Comparison of ENCODE assay signal across 8 mouse cellular contexts in genomic region chr9:110053305-110054079, GRCm38 (mm10).
DNase-seq lines count a peak whose midpoint lies in the region; ATAC-seq lines count a peak whose summit lies in the region.

No protein-coding gene starts in this region.

- peak overlapping the region; percentile 59 for H3K27ac ChIP-seq in heart, embryonic 11.5 days (ENCODE audit: low read depth, low read length)

- ATAC-seq in heart, embryonic 11.5 days (replicated peaks; ENCODE audit: insufficient number of reproducible peaks, low FRiP score, low TSS enrichment), result no peak
- ATAC-seq in megakaryocyte progenitor cell, adult 5-6 weeks (replicated peaks; ENCODE audit: poor library complexity), result no peak

- peaks cover 17% of the 10 kb centered on the region for H3K4me1 ChIP-seq in heart, embryonic 11.5 days (ENCODE audit: control insufficient read depth, insufficient read depth, low read length)

- no peaks in the 10 kb centered on the region for H3K36me3 ChIP-seq in heart, embryonic 11.5 days (ENCODE audit: control insufficient read depth, insufficient read depth, low read length)

- peak; percentile 44 for DNase-seq in gastrocnemius, postnatal 25 days
- no peak for DNase-seq in gastrocnemius, postnatal 10 days
- DNase-seq in embryo, embryonic 10.5 days (ENCODE audit: low spot score), result peak; percentile 72
- DNase-seq in left cerebral cortex, adult 18-20 months (ENCODE audit: low spot score in 2 of 2), result peak; percentile 40 to 52
- DNase-seq in retina, embryonic 14.5 days (ENCODE audit: low spot score), result peak; percentile 59
- DNase-seq in B cell, adult 2 months, result no peak

- H3K27me3 ChIP-seq in heart, embryonic 11.5 days (ENCODE audit: control insufficient read depth, insufficient read depth, low read length), result no peaks in the 10 kb centered on the region

- H3K4me3 ChIP-seq in heart, embryonic 11.5 days (ENCODE audit: low read depth, low read length), result no peak overlapping the region

- no peak overlapping the region for H3K9ac ChIP-seq in heart, embryonic 11.5 days (ENCODE audit: low read depth, low read length)

- no peaks in the 10 kb centered on the region for H3K9me3 ChIP-seq in heart, embryonic 11.5 days (replicated peaks; ENCODE audit: control insufficient read depth, low read length)

- 45% methylated on average over 8 of the region's 8 CpGs for WGBS in heart, embryonic 11.5 days (ENCODE audit: insufficient replicate concordance)

- H3K4me2 ChIP-seq in heart, embryonic 11.5 days, result peak overlapping the region; percentile 18; the same call in 1 of the 2 replicates

Comparison
In these comparisons a context has a peak if more than half of its experiments do, and no peak if none do; other contexts are left out.
1. DNase-seq: peak in gastrocnemius, postnatal 25 days (single experiment), embryo, embryonic 10.5 days (single experiment), left cerebral cortex, adult 18-20 months (2 of 2) and retina, embryonic 14.5 days (single experiment); none in gastrocnemius, postnatal 10 days (single experiment) and B cell, adult 2 months (0 of 2).